Mouse (Mus musculus): ENCODE measurements at regions not wholly inside any gene's neighbourhood (a gene's known extent, or its start where the extent isn't known, plus 50 kb on each side); places are given as distances from the start of the nearest gene placed in this dataset.

GRCm38 (mm10) chr3:70460811-70461210 lies 453.4 kb downstream of the Otol1 start:
- 75% methylated on average over 2 of the region's 2 CpGs for WGBS
- Histone ChIP-seq H3K27me3 (ENCODE audit: control insufficient read depth, insufficient read depth, low read length) (no peaks in the 10 kb centered on the region), H3K4me3 (ENCODE audit: low read depth, low read length) (no peak overlapping the region), H3K27ac (ENCODE audit: low read depth, low read length) (no peak overlapping the region), H3K9ac (ENCODE audit: low read length) (no peak overlapping the region), H3K36me3 (ENCODE audit: control insufficient read depth, insufficient read depth, low read length) (no peaks in the 10 kb centered on the region), H3K4me1 (replicated peaks; ENCODE audit: control insufficient read depth, insufficient read depth, low read length) (no peaks in the 10 kb centered on the region), H3K9me3 (ENCODE audit: control insufficient read depth, low read length) (no peaks in the 10 kb centered on the region), H3K4me2 (ENCODE audit: low read depth, low read length, severe bottlenecking) (no peak overlapping the region)
- ATAC-seq (replicated peaks; ENCODE audit: low FRiP score) (no peak), DNase-seq (ENCODE audit: low spot score) (no peak)

- Histone ChIP-seq H3K4me3 (ENCODE audit: low read depth, low read length) (no peak overlapping the region), H3K9ac (ENCODE audit: low read length) (no peak overlapping the region), H3K27ac (ENCODE audit: low read depth, low read length) (no peak overlapping the region), H3K4me1 (replicated peaks; ENCODE audit: control insufficient read depth, insufficient read depth, low read length) (no peaks in the 10 kb centered on the region), H3K4me2 (ENCODE audit: low read depth, low read length, severe bottlenecking) (no peak overlapping the region), H3K9me3 (ENCODE audit: control insufficient read depth, low read length) (no peaks in the 10 kb centered on the region), H3K36me3 (ENCODE audit: control insufficient read depth, insufficient read depth, low read length) (no peaks in the 10 kb centered on the region), H3K27me3 (ENCODE audit: control insufficient read depth, insufficient read depth, low read length) (no peaks in the 10 kb centered on the region)
- no peak for ATAC-seq (replicated peaks; ENCODE audit: low FRiP score)
- DNase-seq (ENCODE audit: low spot score), result no peak
Measured at GRCm38 (mm10) chr3:70463221-70463620, 455.8 kb downstream of the Otol1 start.

- WGBS, result 45% methylated on average over 9 of the region's 9 CpGs
- Histone ChIP-seq H3K4me2 (ENCODE audit: low read depth, low read length, severe bottlenecking) (no peak overlapping the region), H3K4me3 (ENCODE audit: low read depth, low read length) (no peak overlapping the region), H3K9me3 (ENCODE audit: control insufficient read depth, low read length) (no peaks in the 10 kb centered on the region), H3K9ac (ENCODE audit: low read length) (no peak overlapping the region), H3K36me3 (ENCODE audit: control insufficient read depth, insufficient read depth, low read length) (no peaks in the 10 kb centered on the region), H3K27ac (ENCODE audit: low read depth, low read length) (no peak overlapping the region), H3K4me1 (replicated peaks; ENCODE audit: control insufficient read depth, insufficient read depth, low read length) (0 out of 2 replicates have a peak, but pooled peaks cover 4% of the 10 kb centered on the region), H3K27me3 (ENCODE audit: control insufficient read depth, insufficient read depth, low read length) (no peaks in the 10 kb centered on the region)
- ATAC-seq (replicated peaks; ENCODE audit: low FRiP score) (peak; percentile 82), DNase-seq (ENCODE audit: low spot score) (peak; percentile 51)
Measured at GRCm38 (mm10) chr3:70482521-70482920, 475.1 kb downstream of the Otol1 start.

- Histone ChIP-seq H3K27me3 (ENCODE audit: control insufficient read depth, insufficient read depth, low read length) (no peaks in the 10 kb centered on the region), H3K9me3 (ENCODE audit: control insufficient read depth, low read length) (no peaks in the 10 kb centered on the region), H3K27ac (ENCODE audit: low read depth, low read length) (no peak overlapping the region), H3K4me2 (ENCODE audit: low read depth, low read length, severe bottlenecking) (no peak overlapping the region), H3K36me3 (ENCODE audit: control insufficient read depth, insufficient read depth, low read length) (no peaks in the 10 kb centered on the region), H3K4me3 (ENCODE audit: low read depth, low read length) (no peak overlapping the region), H3K9ac (ENCODE audit: low read length) (no peak overlapping the region), H3K4me1 (replicated peaks; ENCODE audit: control insufficient read depth, insufficient read depth, low read length) (0 out of 2 replicates have a peak, but pooled peaks cover 4% of the 10 kb centered on the region)
- WGBS, result 45% methylated on average over 5 of the region's 5 CpGs
- peak; percentile 67 for ATAC-seq (replicated peaks; ENCODE audit: low FRiP score)
- no peak for DNase-seq (ENCODE audit: low spot score)
Measured at GRCm38 (mm10) chr3:70483066-70483743, 475.8 kb downstream of the Otol1 start.

- H3K27ac ChIP-seq (ENCODE audit: low read depth, low read length), result no peak overlapping the region
- H3K9me3 ChIP-seq (ENCODE audit: control insufficient read depth, low read length), result no peaks in the 10 kb centered on the region
- H3K27me3 ChIP-seq (ENCODE audit: control insufficient read depth, insufficient read depth, low read length), result no peaks in the 10 kb centered on the region
- no peak for DNase-seq (ENCODE audit: low spot score)
- no peaks in the 10 kb centered on the region for H3K36me3 ChIP-seq (ENCODE audit: control insufficient read depth, insufficient read depth, low read length)
- no peak for ATAC-seq (replicated peaks; ENCODE audit: low FRiP score)
- H3K4me1 ChIP-seq (replicated peaks; ENCODE audit: control insufficient read depth, insufficient read depth, low read length), result peaks cover 3% of the 10 kb centered on the region; the same call in 1 of the 2 replicates
- no peak overlapping the region for H3K4me2 ChIP-seq (ENCODE audit: low read depth, low read length, severe bottlenecking)
- no peak overlapping the region for H3K4me3 ChIP-seq (ENCODE audit: low read depth, low read length)
- H3K9ac ChIP-seq (ENCODE audit: low read length), result no peak overlapping the region
Measured at GRCm38 (mm10) chr3:70496431-70496830, 489.0 kb downstream of the Otol1 start.

GRCm38 (mm10) chr3:70500245-70500858 lies 492.9 kb downstream of the Otol1 start:
- no peak overlapping the region for H3K4me3 ChIP-seq (ENCODE audit: low read depth, low read length)
- 78% methylated on average over 5 of the region's 5 CpGs for WGBS
- no peak overlapping the region for H3K4me2 ChIP-seq (ENCODE audit: low read depth, low read length, severe bottlenecking)
- H3K36me3 ChIP-seq (ENCODE audit: control insufficient read depth, insufficient read depth, low read length), result no peaks in the 10 kb centered on the region
- H3K27me3 ChIP-seq (ENCODE audit: control insufficient read depth, insufficient read depth, low read length), result no peaks in the 10 kb centered on the region
- DNase-seq (ENCODE audit: low spot score) (no peak), ATAC-seq (replicated peaks; ENCODE audit: low FRiP score) (no peak)
- H3K27ac ChIP-seq (ENCODE audit: low read depth, low read length), result no peak overlapping the region
- H3K9me3 ChIP-seq (ENCODE audit: control insufficient read depth, low read length), result no peaks in the 10 kb centered on the region
- peaks cover 5% of the 10 kb centered on the region; the same call in 1 of the 2 replicates for H3K4me1 ChIP-seq (replicated peaks; ENCODE audit: control insufficient read depth, insufficient read depth, low read length)
- no peak overlapping the region for H3K9ac ChIP-seq (ENCODE audit: low read length)

GRCm38 (mm10) chr3:70500991-70501961 lies 493.9 kb downstream of the Otol1 start:
- H3K9ac ChIP-seq (ENCODE audit: low read length), result no peak overlapping the region; the same call in 1 of the 2 replicates
- H3K4me1 ChIP-seq (replicated peaks; ENCODE audit: control insufficient read depth, insufficient read depth, low read length), result peaks cover 5% of the 10 kb centered on the region; the same call in 1 of the 2 replicates
- H3K4me3 ChIP-seq (ENCODE audit: low read depth, low read length), result no peak overlapping the region
- no peaks in the 10 kb centered on the region for H3K27me3 ChIP-seq (ENCODE audit: control insufficient read depth, insufficient read depth, low read length)
- no peak for DNase-seq (ENCODE audit: low spot score)
- H3K4me2 ChIP-seq (ENCODE audit: low read depth, low read length, severe bottlenecking), result no peak overlapping the region
- WGBS, result 60% methylated on average over 9 of the region's 9 CpGs
- peak; percentile 47 for ATAC-seq (replicated peaks; ENCODE audit: low FRiP score)
- no peaks in the 10 kb centered on the region for H3K36me3 ChIP-seq (ENCODE audit: control insufficient read depth, insufficient read depth, low read length)
- no peak overlapping the region for H3K27ac ChIP-seq (ENCODE audit: low read depth, low read length)
- no peaks in the 10 kb centered on the region for H3K9me3 ChIP-seq (ENCODE audit: control insufficient read depth, low read length)

GRCm38 (mm10) chr3:70533593-70534321 lies 526.3 kb downstream of the Otol1 start:
- Histone ChIP-seq H3K9ac (ENCODE audit: low read length) (no peak overlapping the region), H3K9me3 (ENCODE audit: control insufficient read depth, low read length) (no peaks in the 10 kb centered on the region), H3K4me1 (replicated peaks; ENCODE audit: control insufficient read depth, insufficient read depth, low read length) (no peaks in the 10 kb centered on the region), H3K36me3 (ENCODE audit: control insufficient read depth, insufficient read depth, low read length) (no peaks in the 10 kb centered on the region), H3K27me3 (ENCODE audit: control insufficient read depth, insufficient read depth, low read length) (no peaks in the 10 kb centered on the region), H3K4me2 (ENCODE audit: low read depth, low read length, severe bottlenecking) (no peak overlapping the region), H3K27ac (ENCODE audit: low read depth, low read length) (no peak overlapping the region), H3K4me3 (ENCODE audit: low read depth, low read length) (no peak overlapping the region)
- 96% methylated on average over 2 of the region's 2 CpGs for WGBS
- ATAC-seq (replicated peaks; ENCODE audit: low FRiP score), result no peak
- DNase-seq (ENCODE audit: low spot score), result no peak
